Mouse (Mus musculus) monocyte, adult 5-6 weeks (primary cell): ENCODE data around the gene Nqo2. TPM values are rescaled to one million over a fixed set of nuclear protein-coding genes. Genes with fewer than 3 reads are reported as not detected.
A peak's percentile ranks its signal among the peaks of the same experiment; 100 is the strongest.
"Not testable (repeated sequence)": the region's sequence is repeated elsewhere in the genome, so short reads cannot be mapped to it uniquely, and the experiment has no call there.

Experiments used
- ATAC-seq: fragments of 153-309, 156-312 bp; replicated peaks from 2 replicates; pipeline ENCODE4 v1.8.0; 2017; ENCODE audit warnings: mild to moderate bottlenecking; ENCODE audit not compliant: low TSS enrichment, insufficient number of reproducible peaks, severe bottlenecking, poor library complexity, low FRiP score
- total RNA-seq: library from RNA; stranded (forward); fragments of 200-1000, 200-491, 200-594 nt; gene quantifications from 3 replicates; pipeline ENCODE4 v1.2.3, GENCODE M21; 2017

Gene Nqo2
- 23.0 to 32.6 TPM (median 30.4 TPM) in 3 replicates for total RNA-seq

DNA sequence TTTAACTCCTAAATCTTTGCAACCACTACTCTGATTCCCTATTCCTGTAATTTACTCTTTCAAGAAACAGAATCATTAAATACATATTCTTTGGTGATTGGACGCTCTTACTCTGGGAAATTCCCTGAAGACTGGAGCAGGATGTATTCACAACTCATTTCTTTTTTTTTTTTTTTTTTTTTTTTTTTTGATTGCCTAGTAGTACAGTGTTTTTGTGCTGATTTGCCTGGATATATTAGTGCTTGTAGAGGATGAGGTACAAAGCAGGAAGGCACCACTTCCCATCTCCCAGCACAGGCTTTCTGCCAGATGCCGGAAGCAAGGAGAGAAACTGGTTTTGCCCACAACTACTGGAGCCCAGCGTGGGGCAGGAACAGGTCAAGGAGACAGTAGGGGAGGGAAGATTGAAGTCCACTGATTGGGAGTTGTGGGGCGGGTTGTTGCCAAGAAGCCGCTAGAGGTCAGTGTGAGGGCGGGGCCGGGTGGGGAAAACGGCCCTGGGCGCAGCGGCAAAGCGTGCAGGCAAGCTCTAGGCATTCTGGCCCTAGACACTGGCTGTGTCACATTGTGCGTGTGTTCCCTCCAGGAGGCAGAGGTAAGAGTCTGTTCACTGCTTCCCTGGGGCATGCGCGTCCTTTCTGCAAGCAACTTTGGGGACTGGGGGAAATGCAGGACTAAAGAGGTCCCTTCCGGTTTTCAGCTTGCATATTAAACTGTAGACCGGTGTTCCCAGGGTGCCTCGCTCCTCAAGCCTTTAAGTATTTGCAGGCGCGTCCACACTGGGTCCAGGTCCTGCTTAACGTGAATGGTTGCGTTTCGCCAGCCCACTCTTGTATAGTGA, at the start of gene Nqo2:
Nqo2 (plus strand) TSS at position 482 of the 841 bp plus-strand sequence.
- ATAC-seq = peak; percentile 76

DNA sequence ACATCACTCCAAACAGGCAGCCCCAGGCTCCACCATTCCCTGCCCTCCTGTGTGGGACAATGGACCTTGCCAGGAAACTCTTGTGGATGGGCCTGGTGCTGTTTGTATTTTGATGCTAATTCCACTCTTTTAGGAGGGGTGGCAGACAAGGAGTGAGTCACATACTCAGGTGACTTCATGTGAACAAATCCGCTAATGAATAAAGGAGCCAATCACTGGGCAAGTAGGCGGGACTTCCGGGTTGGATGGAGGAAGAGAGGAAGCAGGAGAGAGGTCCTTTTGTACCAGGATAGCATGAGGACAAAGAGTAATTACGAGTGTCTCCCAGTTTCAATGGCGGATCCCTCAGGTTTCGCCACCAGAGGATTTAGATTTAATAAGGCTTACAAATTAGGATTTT, 43.4 kb upstream of the Nqo2 start:
- no peak for ATAC-seq

DNA sequence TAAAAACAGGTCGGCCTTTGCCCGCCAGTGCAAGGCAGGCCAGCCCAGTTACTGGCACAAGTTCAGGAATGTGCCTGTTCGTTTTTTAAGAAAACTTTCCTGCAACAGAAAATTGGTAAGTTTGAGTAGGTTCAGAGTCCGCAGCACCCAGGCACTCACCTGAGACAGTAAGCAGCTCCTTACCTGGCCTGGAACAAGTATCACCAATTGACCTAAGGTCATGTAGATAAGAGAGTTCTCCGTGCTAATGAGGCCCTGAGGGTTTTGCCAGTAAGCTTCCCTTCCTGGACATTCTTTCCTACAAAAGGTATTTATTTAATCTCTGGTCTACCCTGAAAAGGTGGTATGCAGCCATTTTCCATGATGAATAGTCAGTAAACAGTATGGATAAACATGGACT, 42.8 kb upstream of the Nqo2 start:
- no peak for ATAC-seq

DNA sequence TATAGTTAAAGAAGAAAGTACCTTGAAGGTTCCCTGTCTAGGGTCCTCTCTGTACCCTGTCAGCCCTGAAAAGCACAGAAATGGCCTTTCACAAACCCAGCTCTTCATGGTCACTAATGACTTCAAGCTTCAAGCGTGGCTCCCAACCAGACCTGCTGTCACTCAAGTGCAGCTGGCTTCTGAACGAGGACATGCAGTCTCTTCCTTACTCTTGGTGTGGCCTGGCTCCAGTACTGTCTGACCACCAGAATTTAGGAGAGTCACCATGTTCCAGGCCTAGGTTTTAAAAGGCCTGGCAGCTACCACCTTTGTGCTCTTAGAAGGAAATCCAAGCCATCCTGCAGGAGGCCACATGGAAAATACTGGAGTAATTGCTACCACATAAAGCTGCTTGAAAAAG, 34.2 kb upstream of the Nqo2 start:
- no peak for ATAC-seq

DNA sequence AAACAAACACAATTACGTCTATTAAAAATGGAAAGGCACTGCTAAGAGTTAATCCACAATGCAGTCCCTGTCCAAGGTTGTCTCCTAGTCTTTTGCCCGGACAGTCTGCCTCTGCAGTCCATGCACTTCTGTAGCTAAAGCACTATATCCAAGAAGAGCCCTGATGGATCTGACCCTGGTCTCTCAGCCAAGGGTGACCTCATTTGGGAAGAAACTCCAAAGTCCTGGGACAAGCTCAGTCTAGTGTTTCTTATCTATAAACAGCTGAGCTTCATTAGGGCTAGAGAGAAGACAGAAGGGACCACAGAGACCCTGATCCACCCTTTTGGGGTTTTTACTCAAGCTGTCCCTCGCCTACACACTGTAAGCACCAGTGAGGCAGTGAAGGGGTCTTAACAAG, 33.6 kb upstream of the Nqo2 start:
- ATAC-seq = no peak

DNA sequence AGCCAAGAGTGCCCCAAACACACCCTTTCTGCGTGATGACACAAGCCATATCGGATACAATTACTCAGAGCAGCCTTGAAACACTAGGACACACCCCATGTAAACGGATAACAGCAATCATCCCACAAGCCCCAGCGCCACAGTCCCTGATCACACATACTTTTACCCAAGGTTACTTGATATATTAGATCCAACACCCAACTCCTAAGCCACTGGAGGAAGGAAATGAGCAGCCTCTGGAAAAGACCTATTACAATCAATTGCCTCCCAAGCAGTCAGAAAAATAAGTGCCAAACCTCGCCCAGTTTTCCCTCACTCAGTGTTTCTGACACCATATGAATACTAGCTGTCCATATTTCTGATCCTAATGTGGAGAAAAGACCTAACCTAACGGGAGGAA, 29.7 kb upstream of the Nqo2 start:
- ATAC-seq = no peak

DNA sequence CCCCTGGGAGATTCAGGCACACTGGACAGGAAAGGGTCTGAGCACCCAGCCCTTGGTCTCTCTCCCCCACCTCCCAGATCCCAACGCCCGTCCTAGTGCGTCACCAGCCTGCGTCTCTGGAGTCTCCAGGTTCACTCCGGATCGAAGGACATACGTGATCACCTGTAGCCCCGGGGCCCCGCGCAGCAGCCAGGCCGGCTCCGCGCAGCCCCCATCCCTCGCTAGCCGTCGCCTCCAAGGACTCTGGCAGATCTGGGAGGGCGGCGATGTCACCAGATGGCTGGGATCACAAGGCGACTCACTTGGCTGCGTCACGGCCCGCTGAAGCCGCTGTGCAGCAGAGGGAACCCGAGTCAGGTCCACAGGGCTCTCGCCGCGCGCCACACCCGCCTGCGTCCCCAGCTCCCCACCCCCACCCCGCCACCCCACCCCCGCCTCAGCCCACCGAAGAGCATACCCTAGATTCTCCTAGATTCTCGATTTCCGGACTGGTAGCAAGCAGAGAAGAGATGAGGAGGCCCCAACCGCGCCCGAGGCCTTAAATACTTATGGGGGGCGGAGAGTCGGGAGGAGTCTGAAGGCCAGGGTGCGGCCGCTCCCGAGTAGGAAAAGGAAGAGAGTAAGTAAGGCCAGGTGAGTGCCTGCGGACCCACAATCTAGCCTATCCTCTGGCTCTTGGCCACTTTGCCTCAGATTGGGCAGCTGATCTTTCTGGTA, 28.9 kb upstream of the Nqo2 start:
- ATAC-seq = no peak

DNA sequence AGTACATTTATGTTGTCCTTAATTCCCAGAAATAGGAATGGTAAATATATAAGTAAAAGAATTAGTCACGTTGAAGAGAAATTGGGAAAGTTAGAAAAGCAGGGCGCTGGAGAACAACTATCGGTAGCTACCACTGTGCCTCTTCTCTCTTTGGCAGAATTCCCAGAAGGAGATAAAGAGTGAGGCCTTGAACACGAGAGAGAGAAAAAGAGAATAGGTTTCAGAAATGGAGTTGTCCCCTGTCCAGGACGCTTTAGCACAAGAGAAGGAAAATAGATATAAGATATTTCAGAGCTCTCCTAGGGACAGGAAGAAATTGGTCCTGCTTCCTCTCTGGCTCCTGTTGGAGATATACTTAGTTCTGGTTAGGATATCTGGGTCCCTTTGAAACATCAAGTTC, 27.3 kb upstream of the Nqo2 start:
- ATAC-seq = no peak

DNA sequence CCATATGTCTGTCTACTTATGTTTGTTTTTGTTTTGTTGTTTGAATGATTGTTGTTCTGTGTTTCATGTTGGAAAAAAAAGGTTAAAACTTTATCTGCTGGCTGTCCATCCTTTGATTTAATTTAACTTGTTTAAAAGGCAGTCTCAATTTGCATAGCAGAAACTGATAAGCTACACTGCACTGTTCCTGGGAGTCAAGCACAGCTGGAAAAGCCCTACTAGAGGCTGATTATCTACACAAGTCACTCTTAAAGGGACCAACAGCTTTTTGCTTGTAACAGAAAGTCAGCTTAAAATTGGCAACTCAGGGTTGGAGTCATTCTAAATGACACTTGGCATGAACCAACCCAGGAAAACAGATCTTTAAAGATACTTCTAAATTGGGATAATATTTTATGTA, 26.9 kb upstream of the Nqo2 start:
- ATAC-seq = not testable (repeated sequence)

DNA sequence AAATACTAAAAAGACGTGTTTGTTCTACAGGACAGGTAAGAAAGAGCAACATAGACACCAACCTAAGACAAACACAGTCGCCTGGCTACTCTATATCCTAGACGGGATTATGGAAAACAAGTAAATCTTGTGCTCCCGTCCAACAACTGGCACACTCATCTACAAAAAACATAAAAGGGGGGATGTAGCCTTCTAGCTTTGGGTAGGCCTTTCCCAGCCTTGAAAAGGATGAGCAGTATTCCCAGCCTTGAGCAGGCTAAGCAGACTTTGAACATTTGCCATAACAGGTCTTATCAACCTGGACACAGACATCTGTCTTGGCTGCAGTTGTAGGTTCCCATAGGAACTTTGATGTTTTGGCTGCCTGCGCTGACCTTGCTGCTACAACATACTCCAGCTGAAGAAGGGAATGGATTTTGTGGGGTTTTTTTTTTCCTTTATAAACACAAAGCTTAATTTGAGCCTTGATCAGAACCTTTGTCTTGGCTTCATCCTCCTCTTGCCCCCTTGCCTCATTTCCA, 23.1 kb upstream of the Nqo2 start:
- ATAC-seq = no peak

DNA sequence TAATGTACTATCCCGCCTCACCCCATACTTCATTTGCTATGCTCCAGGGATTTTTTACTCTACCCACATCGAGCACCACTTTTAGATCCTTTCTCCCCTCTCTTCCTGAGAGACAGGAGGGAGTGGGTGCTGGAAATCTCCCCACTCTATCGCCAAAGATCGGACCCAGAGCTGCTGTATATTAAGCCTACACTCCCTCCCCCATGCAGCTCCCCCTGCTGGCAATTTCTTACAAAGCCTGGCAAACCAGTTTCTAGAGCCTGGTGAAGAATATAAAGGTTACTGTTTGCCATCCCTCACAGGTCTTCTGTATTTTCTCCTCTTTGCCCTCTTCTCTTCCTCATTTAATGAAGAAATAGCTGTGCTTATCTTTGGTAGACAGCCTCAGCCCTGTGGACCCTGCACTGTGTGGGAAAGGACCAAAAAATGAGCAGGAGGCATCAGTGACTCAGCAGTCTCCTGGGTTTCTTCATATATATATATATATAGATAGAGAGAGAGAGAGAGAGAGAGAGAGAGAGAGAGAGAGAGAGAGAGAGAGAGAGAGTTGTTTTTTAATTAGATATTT, 22.2 kb upstream of the Nqo2 start:
- no peak for ATAC-seq

DNA sequence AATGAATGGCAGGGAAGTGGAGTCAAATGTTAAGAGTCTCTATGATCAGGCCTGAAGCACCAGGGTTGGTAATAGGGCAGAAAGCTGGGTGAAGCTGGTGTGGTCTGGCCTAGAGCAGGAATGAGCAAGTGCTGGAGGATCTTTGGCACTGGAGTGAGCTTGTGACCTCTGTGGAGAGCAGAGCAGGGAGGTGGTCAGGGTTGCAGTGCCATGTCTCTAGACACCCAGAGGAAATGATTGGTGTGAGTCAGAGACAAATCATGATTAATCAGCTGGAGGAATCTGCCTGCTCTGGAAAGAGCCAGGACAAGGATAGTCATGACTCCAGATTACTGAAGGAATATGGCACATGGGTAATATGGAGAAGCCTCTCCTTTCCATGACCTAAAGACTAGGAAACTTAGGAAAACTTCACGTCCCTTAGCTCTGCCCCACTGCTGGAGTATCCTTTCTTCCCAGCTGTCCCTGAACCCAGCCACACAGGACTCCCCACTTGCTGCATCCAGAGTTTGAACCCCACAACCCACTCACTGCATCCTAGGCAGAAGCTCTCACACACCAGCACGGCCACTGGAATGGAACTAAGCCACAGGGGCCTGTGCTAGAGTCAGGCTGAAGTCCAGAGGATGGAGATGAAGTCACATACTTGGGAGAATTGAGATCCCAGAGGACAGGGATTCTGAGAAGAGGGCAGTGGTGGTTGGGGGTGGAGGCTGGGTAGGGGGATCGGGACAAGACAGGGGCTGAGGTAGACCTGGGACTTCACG, 13.0 kb upstream of the Nqo2 start:
- peak; percentile 19; the same call in 1 of the 2 replicates for ATAC-seq

DNA sequence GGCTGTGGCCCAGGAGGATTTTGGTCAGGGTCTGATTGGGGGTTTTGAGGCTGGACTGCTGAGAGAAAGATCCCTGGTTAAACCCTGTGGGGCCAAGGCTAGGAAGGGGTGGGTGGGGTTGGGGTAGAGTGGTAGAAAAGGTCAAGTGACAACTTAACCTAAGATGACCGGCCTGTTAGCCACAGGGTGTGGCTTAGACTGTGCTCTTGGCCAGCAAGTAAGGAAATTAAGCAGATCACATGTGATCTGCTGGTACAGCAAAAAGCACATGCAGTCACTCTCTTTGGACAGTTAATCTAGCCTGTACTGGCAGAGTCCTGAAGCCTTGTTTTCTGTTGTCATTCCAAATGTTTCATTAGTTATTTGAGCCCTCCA, 12.4 kb upstream of the Nqo2 start:
- ATAC-seq = 0 out of 2 replicates have a peak, but pooled peaks have one; percentile 51

DNA sequence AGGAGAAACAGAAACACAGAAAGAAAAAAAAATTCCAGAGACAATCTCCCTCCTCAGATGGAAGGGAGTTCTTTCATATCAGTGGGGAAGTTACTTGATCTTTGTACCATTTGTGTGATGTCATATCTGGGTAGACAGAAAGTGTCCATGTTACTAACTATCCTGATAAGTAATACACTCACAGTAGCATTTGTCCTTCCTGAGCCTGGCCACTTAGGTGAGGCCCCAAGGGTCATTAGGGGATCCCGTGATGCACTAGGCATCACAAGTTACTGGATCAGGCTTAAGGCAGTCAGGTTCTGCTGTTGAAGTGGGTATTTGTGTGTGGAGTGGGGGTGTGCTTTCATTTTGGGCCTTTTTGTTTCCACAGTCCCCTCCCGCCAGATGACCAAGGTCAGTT, 11.5 kb upstream of the Nqo2 start:
- ATAC-seq = no peak

DNA sequence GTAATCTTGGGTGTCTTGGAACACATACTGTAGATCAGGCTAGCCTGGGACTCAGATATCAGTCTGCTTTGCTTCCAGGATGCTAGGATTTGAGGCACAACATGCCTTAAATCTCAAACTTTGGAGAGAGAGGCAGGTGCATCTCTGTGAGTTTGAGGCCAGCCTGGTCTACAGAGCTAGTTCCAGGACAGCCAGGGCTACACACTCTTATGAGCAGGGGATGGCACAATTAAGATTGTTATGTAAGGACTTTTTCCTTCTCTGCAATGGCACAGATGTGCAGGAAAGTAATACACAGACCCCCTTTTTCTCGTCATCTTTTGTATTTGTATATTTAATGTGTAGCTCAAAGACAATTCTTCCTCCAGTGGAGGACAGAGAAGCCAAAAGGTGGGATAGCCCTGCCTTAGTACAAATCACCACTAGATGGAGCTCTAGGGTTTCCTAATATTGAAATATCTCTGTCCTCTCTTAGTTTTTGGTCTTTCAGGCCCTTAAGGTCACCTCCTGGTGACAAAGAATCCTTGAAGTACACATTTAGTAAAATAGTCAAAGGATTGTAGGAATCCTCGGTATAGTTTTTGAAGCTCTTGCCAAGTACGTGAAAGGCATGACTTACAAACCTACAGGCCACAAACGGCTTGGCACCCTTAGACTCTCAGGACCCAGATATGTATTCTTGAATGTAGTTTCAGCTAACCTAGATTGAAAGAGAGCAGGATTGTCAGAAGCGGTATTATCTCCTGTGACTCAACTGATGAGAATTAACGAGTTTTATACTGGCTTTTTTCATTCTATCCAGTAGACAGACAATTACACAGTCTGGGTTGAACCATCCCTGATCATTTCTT, 7.7 kb upstream of the Nqo2 start:
- peak; percentile 60; the same call in 1 of the 2 replicates for ATAC-seq

DNA sequence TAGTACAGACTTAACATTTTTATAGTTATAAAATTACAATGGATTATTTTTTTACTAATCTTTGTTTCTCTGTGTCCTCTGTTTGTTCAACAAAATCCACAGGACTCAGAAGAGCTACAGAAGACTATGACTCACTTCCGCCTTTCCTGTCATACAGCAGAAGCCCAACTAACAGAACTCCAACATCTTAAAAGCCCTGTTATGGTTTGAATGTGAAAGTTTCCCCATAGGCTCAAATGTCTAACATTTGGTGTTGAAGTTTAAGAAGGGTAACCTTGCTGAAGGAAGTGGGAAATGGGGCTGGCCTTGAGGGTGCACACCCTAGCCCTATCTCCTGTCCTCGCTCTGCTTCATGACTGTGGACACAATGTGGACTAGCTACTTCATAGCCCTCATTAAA, 4.7 kb upstream of the Nqo2 start:
- ATAC-seq = no peak

DNA sequence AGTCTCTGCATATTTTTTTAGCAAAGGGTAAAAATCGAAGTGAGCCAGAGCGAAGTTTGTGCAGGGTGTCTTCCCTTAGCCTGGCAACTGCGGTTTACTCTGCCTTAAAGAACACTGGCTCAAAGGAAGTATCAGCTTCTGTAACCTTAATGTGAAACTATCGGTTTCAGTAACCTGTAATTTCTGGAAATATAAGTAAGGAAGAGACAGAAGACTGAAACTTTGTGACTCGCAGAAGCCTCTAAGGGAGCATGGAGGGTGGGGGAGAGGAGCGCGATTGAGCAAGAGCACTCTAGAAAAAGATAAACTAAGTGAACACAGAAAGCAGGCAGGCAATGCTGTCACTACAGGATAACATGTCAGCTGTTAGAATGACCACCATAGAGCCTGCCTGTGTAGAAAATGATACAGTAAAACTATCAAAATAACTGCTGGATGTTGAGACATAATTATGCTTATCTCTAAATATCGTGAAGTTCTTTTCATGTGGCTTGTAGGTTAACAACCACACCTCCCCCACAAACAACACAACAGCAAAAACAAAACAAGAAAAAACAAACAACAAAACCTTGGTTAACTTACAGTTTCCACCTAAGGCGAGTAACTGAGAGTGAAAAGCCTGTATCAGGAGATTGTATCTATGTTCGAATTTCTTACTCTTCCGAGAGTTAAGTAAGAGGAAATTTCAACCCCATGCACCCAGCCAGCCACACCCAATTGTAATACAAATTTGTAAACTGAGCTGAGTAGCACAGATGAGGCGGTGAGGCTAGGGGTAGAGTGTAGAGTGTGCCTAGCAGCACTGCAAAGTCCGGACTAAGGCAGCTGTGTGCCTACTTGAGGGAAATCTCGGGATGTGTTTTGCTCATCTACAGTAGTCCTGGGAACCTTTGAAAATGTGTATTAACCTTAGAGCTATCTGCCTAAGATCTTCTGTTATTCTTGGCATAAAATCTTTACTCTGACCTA, 853 bp downstream of the Nqo2 start:
- 0 out of 2 replicates have a peak, but pooled peaks have one; percentile 11 for ATAC-seq
